Mouse (Mus musculus) cortical plate, adult 2 months (tissue): ENCODE data around the gene Tns1.

Source experiments
- CTCF ChIP-seq: fragments of 200-500 bp; IDR thresholded peaks from 2 replicates; pipeline ENCODE4 v1.5.1; 2011; ENCODE audit warnings: mild to moderate bottlenecking, control low read depth, low read length; ENCODE audit not compliant: insufficient read depth; ENCODE audit errors: extremely low read depth
- POLR2A ChIP-seq: fragments of 200-500 bp; IDR thresholded peaks from 2 replicates; pipeline ENCODE4 v1.6.1; 2011; ENCODE audit warnings: mild to moderate bottlenecking, low read length, control low read depth; ENCODE audit not compliant: insufficient read depth; ENCODE audit errors: extremely low read depth

- TF ChIP-seq CTCF (no peak), POLR2A (no peak)
Measured at GRCm38 (mm10) chr1:74020235-74020634, 104.0 kb downstream of the Tns1 start.
